Mouse (Mus musculus) gastrocnemius, adult 18-20 months (tissue): ENCODE measurements around the gene Matk. TPM values are rescaled to one million over a fixed set of nuclear protein-coding genes. Genes with fewer than 3 reads are reported as not detected.

Source experiments
- DNase-seq: peaks from one replicate; pipeline ENCODE4 v3.0.0; 2021; ENCODE audit warnings: low spot score
- total RNA-seq, 2 experiments: library from RNA; stranded (reverse); gene quantifications; 2 replicates each; pipeline ENCODE4 v1.2.3; 2021

Matk gene
- total RNA-seq, 2 experiments from 2014 or later = not detected

- DNase-seq = peak; percentile 87
Measured at GRCm38 (mm10) chr10:81285694-81286450, 33.1 kb downstream of the Matk start.

GRCm38 (mm10) chr10:81286586-81286985 is 33.9 kb downstream of the Matk start:
- no peak for DNase-seq

GRCm38 (mm10) chr10:81287513-81288157 is 34.9 kb downstream of the Matk start:
- peak; percentile 41 for DNase-seq

GRCm38 (mm10) chr10:81288601-81289000 is 35.9 kb downstream of the Matk start:
- no peak for DNase-seq

- peak; percentile 69 for DNase-seq
Measured at GRCm38 (mm10) chr10:81289278-81289677, 36.5 kb downstream of the Matk start.

- DNase-seq = no peak
Measured at GRCm38 (mm10) chr10:81289811-81290210, 37.1 kb downstream of the Matk start.

GRCm38 (mm10) chr10:81290698-81291460 is 38.1 kb downstream of the Matk start:
- DNase-seq = no peak

- DNase-seq = no peak
Measured at GRCm38 (mm10) chr10:81291511-81292104, 38.9 kb downstream of the Matk start, which contains the start of gene Tjp3. Tjp3 (minus strand) TSS chr10:81291581.

DNA sequence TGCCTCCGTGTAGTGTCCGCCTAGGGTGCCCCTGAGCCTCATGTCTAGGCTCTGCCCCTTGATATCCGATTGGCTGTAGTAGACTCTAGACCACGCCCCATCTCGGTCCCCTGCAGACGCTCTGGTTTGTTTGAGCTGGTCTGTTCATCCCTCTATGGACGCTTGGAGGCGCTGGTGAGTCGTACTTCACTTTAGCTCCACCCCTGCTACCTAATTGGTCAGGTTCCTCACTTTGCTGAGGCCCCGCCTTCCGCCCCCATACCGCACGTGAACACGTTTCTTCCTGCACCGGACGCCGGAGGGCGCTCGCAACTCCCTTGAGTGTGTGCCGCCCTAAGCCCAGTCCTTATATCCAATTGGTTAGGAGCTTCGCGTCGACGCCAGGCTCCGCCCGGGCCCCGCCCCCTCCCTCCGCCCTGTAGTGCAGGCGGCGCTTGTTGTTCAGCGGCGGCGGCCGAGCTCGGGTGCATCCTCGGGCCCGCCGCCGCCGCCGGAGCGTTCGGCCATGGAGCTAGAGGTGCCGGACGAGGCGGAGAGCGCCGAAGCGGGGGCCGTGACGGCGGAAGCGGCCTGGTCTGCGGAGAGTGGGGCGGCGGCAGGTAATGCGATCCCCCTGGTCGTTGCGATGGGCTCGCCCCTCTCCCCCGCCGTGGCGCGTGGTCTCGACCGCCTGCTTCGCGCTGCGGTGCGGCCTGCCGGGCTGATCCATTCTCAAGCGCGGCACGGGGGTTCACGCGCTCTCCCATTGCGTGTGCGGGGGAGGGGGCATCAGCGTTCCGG is 40.0 kb downstream of the Matk start, which contains the start of gene Pip5k1c:
Pip5k1c (plus strand) TSS at position 410 of the 780 bp plus-strand sequence.
- peak; percentile 99 for DNase-seq

DNA sequence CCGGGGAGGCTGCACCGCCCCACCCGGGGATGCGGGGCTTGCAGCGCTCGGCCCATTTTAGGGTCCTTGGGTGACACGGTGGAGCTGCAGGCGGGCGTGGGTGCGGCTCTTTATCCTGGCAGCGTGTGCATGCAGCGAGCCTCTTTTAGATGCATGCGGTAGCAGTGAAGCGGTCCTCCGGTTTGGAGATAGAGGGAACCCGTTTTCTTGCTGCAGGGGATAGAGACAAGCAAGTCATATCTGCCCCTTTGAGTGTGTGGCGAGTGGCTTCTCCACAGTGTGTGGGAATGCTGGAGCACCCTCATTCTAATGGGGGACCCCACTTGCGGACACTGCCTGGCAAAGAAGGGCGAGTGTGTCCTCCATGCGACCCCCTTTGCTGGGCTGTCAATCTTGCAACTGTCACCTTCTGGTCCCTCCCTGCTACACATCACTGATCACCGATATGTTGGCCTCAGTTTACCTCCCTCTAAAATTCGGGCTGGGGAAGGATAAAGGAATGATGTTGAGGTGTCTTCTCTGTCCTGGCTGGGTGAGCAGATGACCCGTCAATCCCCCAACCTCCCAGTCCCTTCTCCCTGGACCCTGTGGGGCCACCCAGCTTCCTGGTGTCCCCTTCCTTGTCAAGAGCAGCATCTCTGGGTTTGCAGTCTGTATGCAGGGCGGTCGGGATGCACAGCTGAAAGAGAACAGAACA is 40.7 kb downstream of the Matk start:
- no peak for DNase-seq

DNA sequence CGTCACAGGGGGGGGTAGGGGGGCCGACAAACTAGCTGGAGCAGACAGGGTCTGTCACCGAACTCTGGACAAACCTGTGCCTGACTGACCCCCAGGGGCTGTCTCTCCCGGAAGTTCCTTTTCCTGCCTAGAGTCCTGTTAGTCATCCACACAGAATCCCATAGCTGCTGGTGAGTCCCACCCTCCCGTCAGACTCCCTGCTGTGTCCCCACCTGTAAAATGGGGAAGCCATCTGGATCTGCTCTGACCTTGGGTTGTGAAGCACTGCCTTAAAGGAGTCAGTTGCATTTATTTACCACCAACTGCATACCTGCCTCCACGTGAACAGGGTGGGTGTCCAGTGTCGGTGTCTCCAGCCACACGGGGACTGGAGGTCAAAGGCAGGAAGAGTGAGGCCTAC is 41.7 kb downstream of the Matk start:
- no peak for DNase-seq

GRCm38 (mm10) chr10:81295185-81295584 is 42.5 kb downstream of the Matk start:
- no peak for DNase-seq

DNA sequence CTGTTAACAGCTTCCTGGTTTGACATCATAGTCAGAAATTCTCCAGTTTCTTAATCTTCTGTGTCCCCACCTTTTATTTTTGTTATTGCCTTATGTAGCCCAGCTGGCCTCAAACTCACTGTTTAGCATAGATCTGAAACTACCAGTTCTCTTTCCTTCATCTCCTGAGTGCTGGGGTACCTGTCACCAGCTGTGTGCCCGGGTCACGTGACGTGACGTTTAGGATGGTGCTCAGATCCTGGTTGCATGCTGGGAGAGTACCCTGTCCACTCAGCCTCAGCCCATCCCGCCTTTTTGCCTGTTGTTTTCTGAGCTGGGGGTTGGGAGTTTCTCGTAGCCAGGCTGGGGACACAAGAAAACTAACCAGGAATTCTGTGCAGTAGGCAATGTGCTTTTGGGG is 44.5 kb downstream of the Matk start:
- no peak for DNase-seq

- DNase-seq = peak; percentile 51
Measured at GRCm38 (mm10) chr10:81297845-81298244, 45.1 kb downstream of the Matk start.

- no peak for DNase-seq
Measured at GRCm38 (mm10) chr10:81298369-81299100, 45.8 kb downstream of the Matk start.

- no peak for DNase-seq
Measured at GRCm38 (mm10) chr10:81299585-81300351, 47.0 kb downstream of the Matk start.

GRCm38 (mm10) chr10:81300352-81300907 is 47.7 kb downstream of the Matk start:
- no peak for DNase-seq

- DNase-seq = no peak
Measured at GRCm38 (mm10) chr10:81301321-81301720, 48.6 kb downstream of the Matk start.
